Mouse (Mus musculus) skeletal muscle tissue, adult 2 months (tissue): ENCODE data around the gene Robo4.

ENCODE experiments used
- DNase-seq: peaks from one replicate; pipeline ENCODE4 v3.0.0-alpha.2; 2012; ENCODE audit warnings: low read depth, low spot score

Robo4 gene

GRCm38 (mm10) chr9:37454011-37454492, 52.4 kb downstream of the Robo4 start:
- DNase-seq = no peak

DNA sequence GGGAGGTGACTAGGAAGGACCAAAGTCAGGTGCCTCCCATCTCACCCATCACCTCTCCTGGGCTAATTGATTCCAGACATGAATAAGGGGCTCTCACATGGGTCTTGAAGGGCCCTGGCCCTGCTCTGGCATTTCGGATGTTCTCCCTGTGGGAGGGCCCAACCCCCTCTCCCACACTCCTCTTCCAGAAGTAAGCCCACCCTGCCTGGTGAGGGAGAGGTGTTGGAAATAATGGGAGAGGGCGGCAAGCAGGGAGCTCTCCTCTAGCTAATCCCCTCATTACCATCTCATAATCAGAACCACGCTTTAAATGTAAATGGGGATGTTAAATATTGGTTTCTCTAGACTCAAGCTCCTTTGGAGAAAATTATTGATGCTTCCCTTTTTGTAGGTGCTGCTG, 53.3 kb downstream of the Robo4 start:
- DNase-seq = no peak

DNA sequence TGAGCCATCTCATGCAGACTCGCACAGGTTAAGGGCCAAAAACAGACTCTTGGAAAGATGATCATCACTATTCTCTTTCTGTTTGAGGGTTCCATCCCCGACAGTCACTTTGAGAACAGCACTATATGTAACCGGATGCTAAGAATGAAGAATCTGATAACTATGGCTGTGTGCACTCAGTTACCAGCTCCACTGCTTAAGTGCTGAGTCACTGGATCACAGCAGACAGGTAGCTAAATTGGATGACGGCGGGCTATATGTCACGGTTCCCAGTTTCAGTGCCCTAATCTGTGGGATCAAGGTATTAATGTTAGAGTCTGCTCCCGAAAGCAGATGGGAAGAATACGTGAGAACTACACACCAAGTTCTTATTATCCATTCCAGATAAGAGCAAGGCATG, 54.2 kb downstream of the Robo4 start:
- no peak for DNase-seq

- no peak for DNase-seq
Observed at GRCm38 (mm10) chr9:37456481-37456910, 54.8 kb downstream of the Robo4 start.

GRCm38 (mm10) chr9:37457151-37457550, 55.5 kb downstream of the Robo4 start:
- no peak for DNase-seq

- no peak for DNase-seq
Observed at GRCm38 (mm10) chr9:37459665-37460042, 58.0 kb downstream of the Robo4 start.

DNA sequence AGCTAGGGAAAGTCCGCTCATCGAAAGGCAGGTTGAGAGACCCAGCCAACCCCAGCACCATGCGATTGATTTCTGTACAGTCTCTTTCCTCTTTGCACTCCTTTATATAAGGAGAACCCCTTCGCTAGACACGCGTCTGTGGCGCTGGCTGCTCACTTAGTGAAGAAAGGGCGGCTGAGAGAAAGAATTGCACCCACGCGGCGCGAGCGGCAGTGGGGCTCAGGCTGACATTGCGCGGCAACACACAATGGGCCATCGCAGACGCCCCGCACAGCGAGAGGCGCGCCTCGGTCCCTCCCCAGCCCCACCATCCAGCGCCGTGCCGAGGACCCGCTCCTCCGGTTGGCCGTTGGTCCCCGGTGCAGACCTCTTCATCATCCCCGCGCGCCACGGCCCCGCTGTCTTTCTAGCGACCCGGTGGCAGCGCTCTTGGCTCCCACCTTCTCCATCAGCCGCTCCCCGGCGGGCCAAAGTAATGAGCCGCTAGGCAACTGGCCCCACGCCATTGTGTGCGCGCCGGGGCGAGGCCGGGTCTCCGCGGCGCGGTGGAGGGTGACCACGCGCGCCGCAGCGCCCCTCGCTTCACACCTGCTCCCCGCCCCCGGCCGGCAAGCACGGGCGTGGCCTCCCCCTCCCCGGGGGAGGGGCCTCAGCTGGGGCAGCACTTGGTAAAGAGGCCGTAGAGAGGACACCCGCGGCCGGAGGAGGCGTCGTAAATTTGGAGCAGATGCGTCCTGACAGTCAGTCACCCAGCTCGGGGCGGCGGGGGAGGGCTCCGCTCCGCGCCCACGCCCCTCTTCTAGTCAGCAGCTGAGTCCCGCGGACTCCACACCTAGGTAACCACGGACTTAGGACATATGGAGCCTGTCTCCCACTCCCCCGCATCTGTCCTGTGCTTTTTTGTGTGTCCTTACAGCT, 58.6 kb downstream of the Robo4 start:
- no peak for DNase-seq

GRCm38 (mm10) chr9:37460961-37461340, 59.3 kb downstream of the Robo4 start:
- DNase-seq = no peak

DNA sequence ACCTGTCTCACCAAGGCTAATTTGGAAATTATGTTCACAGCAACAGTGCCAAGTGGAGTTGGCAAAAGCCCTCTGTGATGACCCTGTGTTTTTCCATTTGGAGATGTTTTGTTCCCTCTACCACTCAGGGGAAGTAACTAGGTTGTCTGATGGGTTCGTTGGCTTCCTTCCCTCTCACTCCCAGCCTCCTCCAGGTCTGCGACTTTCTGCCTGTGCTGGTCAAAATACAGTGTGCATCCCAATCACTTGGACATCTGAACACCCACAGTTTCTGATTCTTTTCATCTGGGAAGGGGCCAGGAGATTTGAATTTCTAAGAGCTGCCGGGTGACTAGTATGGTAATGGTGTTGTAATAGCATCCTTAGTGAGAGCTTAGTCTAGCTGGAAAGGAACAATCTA, 59.9 kb downstream of the Robo4 start:
- DNase-seq = no peak

DNA sequence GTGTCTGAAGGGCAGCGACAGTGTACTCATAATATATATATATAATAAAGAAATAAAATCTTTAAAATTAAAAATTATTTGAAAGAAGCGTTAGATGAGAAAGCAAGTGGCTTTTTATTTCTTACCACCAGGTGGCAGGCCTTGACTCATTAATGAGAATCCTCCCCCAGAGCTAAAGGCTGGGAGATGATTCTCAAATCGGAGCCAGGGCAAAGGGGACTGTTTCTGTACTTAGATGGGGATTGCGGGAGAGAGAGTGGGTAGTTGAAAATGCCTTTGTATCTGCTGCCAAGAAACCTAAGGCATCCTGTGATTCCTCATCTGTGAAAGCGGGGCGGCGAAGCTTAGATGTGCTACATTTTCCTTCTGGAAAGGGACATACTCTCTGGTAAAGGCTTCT, 61.1 kb downstream of the Robo4 start:
- DNase-seq = peak; percentile 27
